Mouse (Mus musculus) layer of hippocampus, adult 2 months (tissue): ENCODE results near the gene E130208F15Rik. TPM values are rescaled to one million over a fixed set of nuclear protein-coding genes. Genes with fewer than 3 reads are reported as not detected.

Experiments
- DNase-seq, 2 experiments: peaks; one replicate each; pipeline ENCODE4 v3.0.0; 2022; ENCODE audit warnings: low spot score in 2 of 2
- H3K27ac ChIP-seq: fragments of 200-600 bp; 2 replicates; pipeline ENCODE4 v1.8.1; 2022
- H3K4me3 ChIP-seq: fragments of 200-600 bp; 2 replicates; pipeline ENCODE4 v1.8.1; 2022; ENCODE audit warnings: mild to moderate bottlenecking
- CTCF ChIP-seq: fragments of 200-600 bp; conservative IDR thresholded peaks from 2 replicates; pipeline ENCODE4 v1.8.1; 2022; ENCODE audit warnings: antibody characterized with exemption, mild to moderate bottlenecking, moderate library complexity
- total RNA-seq, 2 experiments: library from RNA; stranded (reverse); gene quantifications; 2 replicates each; pipeline ENCODE4 v1.2.3; 2021

E130208F15Rik gene
- total RNA-seq, 2 experiments from 2014 or later: 0.41 to 0.81 TPM

DNA sequence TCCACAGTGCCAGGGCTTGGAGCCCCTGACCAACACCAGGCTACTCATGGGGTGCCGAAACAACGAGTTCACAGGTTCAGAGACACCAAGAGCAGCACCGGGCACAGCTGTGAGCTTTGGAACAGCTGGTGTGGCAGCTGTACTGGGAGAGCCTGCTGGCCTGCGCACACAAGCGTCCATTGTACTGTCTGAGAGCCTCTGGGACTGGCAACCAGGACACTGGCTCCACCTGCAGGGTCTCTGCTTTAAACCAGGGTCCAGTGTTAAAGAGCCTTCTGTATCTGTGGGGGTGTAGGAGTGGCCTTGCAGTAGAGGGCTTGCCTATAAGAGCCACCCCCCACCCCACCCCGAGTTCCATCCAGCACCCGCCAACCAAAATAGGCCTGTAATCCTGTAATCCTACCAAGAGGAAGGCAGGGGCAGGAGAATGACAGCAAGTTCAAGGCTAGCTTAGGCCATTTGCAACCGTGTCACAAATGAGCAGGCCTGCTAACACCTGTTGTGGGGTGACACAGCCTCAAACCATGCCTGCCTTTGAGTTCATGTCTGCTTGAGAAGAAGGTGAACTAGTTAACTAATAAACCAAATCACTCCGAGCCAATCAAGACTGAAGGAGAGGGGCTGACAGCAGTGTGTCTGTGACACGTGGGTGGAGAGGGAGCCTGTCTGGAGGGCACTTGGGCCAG lies 31.7 kb upstream of the E130208F15Rik start:
- DNase-seq: no peak
- TF ChIP-seq CTCF: peak; percentile 42
- Histone ChIP-seq H3K4me3 (no peak overlapping the region), H3K27ac (peak overlapping the region; percentile 4; the same call in 1 of the 2 replicates)

DNA sequence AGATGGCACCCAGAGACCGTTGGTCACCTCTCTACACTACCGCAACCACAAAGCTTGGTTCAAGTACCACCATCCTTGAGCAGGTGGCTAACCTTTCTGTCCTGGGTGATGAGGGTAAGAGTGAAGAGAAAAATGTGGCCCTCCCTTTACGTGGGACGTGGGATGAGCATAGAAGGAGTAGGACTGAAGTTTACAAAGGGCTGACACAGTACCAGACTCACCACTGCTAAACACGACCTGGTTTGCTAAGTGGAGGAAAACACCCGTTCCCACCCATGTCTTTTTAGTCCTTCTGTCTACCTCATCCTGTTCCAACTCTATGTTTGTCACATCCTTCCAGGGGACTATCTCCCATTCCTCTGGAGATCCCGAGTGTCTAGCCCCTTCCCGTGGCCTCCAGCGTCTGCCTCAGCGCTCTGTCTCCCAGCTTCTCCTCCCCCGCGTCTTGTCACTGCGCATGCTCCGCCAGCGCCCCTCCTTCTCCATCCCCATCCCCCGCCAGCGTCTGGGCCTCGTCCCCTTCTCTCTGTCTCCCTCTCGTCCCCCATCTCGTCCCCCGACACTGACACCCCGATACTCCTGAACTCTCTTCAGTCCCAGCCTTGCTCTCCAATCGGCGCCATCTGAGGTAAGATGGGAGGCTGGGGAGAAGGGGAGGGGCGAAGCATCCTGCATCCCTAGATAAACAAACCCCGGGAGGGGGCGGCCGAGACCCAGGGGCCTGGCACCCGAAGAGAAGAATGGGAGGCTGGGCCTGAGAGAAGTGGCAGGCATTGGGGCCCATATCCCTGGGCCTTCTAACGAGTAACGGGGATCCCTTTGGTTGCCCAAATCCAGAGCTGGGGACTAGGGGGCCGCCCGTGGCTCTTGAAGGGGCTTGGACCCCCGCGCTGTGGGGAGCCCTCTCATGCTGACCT lies 30.1 kb upstream of the E130208F15Rik start, which contains the start of gene Clip3:
Clip3 (plus strand) TSS at position 514 of the 917 bp plus-strand sequence.
- peak within 1 kb of the TSS; percentile 89 for H3K4me3 ChIP-seq
- TF ChIP-seq CTCF: peak; percentile 20; the same call in 1 of the 2 replicates
- peak; percentile 93 to 94 for DNase-seq
- peak within 1 kb of the TSS; percentile 99 for H3K27ac ChIP-seq

DNA sequence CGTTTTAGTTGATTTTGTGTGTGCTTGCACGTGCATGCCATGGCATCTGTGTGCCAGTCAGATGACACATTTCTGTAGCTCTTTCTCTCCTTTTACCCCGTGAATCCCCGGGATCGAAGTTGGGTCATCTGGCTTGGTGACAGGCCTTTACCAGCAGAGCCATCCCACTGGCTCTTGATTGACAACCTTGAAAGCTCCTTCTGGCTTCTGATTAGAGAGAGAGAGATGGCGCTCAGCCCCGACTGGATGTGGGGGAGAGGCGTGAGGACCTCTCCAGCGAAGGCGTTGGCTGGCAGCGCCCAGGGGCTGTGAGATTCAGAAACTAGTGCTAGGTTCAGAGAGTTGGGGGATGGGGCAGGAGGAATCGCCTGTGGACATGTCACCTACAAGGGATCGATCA lies 27.7 kb upstream of the E130208F15Rik start:
- peak overlapping the region; percentile 27 for H3K4me3 ChIP-seq
- no peak for TF ChIP-seq CTCF
- peak overlapping the region; percentile 75 for H3K27ac ChIP-seq
- DNase-seq: peak in 1 of 2 experiments; percentile 29

DNA sequence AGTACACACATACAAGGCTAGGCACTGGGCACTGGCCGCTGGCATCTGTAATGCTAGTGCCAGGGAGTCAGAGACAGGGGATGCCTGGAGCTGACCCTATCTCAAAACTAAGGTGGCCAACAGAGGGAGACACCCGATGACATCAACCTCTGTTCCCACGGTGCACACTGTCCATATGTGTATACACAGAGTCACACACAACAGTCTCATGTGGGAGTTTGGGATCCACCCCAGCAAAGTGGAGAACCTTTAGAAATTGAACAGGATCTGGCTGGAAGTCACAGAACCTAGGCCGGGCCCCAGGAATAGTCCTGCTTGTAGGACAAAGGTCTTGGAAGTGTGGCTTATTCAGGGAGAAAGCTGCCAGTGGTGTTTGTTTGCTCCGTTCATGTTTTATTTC lies 27.2 kb upstream of the E130208F15Rik start:
- peak overlapping the region; percentile 75 for H3K27ac ChIP-seq

DNA sequence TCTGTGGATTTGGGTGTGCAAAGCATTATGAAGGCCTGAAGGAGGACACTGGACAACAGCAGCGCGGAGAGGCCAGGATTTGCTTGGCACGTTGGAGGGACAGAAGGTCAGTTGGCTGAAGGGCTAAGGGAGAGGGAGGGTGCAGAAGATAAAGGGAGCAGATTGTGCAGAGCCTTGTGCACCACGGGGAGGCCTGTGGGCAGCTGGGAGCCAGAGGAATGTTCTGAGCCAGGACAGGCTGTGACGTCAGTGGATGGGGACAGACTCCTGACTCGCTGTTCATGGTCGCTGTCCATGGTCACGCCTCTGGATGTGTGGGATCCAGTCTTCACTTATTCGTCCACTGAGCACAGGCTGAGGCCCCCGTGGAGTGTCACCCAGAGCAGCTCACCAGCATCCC lies 26.4 kb upstream of the E130208F15Rik start:
- H3K27ac ChIP-seq: peak overlapping the region; percentile 75
- peak in 1 of 2 experiments; percentile 27 for DNase-seq
- H3K4me3 ChIP-seq: no peak overlapping the region
- no peak for TF ChIP-seq CTCF

More for the DNA sequence above, 27.2 kb upstream of the E130208F15Rik start:
- peak; percentile 17 for TF ChIP-seq CTCF
- H3K4me3 ChIP-seq: peak overlapping the region; percentile 27
- no peak for DNase-seq

DNA sequence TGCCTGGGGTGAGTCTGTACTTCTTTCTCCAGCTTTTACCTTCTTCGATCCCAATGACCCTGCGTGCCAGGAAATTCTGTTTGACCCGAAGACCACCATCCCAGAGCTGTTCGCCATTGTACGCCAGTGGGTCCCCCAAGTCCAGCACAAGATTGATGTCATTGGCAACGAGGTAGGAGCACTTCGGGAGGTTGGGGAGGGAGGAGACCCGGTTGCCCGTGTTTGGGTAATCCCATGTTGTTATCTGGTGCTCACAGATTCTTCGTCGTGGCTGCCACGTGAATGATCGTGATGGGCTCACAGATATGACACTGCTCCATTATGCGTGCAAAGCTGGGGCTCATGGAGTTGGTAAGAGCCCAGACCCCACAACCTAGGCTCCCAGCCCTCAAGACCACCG lies 24.7 kb upstream of the E130208F15Rik start:
- Histone ChIP-seq H3K4me3 (no peak overlapping the region), H3K27ac (no peak overlapping the region)
- no peak for TF ChIP-seq CTCF
- DNase-seq: no peak

DNA sequence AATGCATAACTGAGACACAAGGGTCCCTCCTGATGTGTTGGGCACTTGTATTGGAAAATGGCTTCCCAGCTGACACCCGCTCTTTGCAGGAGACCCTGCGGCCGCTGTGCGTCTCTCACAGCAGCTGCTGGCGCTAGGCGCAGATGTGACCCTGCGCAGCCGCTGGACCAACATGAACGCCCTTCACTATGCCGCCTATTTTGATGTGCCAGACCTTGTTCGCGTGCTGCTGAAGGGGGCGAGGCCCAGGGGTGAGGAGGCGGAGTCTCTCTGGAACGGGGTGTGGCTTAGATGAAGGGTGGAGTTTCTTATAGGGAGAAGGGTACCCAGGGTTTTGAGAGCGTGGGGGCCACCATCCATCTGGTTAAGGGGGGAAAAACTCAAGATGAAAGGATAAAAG lies 24.3 kb upstream of the E130208F15Rik start:
- TF ChIP-seq CTCF: no peak

DNA sequence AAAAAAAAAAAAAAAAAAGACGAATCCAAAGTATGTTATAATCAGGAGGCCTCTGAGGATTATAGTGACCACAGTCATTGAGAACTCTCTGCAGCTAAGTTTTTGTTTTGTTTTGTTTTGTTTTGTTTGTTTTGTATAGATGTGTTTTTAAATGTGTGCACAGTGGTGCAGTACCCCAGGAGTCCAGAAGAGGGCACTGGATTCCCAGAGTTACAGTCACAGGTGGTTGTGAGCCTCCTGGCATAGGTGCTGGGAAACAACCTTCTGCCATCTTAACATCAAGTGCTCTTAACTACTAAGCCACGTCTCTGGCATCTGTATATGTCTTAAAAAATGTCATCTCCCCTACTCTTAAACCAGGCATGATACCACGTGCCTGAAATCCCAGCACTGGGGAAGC lies 20.6 kb upstream of the E130208F15Rik start:
- Histone ChIP-seq H3K4me3 (no peak overlapping the region), H3K27ac (no peak overlapping the region)
- TF ChIP-seq CTCF: peak; percentile 82
- no peak for DNase-seq

More for the DNA sequence above, 24.3 kb upstream of the E130208F15Rik start:
- Histone ChIP-seq H3K4me3 (no peak overlapping the region), H3K27ac (no peak overlapping the region)
- DNase-seq: no peak

DNA sequence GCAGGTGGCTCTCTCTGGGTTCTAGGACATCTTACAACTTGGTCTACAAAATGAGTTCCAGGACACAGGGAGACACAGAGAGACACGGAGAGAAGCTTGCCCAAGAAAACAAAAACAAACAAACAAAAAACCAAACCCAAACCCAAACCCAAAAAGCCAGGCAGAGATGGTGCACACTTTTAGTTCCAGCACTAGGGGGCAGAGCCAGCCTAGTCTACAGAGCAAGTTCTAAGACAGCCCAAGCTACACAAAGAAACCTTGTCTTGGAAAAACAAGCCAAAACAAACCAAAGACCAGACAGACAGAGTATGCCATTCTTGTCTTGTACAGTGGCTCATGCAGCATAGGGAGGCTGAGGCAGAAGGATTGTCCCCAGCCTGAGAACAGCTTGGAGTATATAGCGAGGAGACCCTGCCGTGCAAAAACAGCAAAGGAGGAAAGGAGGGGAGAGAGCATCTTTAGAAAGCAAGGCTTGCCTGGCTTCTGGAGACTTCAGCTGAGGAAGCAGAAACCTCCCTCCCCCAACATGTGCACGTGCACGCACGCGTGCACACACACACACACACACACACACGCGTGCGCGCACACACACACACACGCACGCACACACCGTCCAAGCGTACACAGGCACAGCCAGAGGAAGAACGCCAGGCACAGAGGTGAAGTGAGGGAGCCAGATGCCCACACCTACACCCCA lies 15.3 kb upstream of the E130208F15Rik start:
- DNase-seq: no peak
- Histone ChIP-seq H3K4me3 (no peak overlapping the region), H3K27ac (no peak overlapping the region)
- peak; percentile 76 for TF ChIP-seq CTCF

DNA sequence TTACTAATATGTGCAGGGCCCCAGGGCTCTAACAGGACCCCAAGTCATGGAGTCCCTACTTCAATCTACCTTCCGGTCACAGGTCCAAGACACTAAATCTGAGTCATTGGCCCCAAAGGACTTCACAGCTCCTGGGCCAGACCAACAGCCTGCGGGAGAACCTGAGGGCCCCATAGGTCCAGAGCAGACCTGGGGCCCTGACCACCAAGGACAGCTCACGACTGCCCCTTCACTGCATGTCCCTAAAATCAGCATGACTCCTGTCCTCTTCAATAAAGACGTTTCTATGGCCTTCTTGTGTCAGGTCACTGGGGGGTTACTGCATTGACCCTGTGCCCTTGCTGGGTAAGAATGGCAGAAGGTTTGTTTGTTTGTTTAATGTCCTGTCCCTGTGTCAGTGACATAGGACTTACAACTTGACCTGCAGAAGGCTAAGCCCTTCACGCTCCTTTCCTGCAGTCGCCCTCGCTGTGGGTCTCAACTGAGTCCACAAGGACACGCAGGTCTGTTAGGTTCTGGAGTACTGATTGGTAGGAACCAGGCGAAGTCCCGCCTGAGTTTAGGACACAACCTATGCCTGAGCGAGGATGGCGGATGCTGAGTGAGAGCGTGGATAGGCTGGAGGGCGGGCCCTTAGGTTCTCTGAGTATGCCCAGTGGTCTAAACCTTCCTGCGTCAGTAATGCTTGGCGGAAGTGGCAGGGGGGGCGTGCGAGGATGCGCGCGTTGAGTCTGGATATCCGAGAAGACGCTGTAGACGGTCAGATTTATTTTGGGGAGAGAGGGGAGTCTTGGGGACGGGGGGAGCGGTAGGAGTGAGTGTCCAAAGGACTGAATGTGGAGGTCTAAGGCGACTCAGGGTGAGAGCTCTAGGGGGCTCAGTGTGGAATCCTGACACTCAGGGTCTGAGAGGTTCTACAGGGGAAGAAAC lies 13.2 kb upstream of the E130208F15Rik start, which contains the start of gene Alkbh6:
Alkbh6 (plus strand) TSS at position 642 of the 930 bp plus-strand sequence.
- TF ChIP-seq CTCF: no peak
- Histone ChIP-seq H3K4me3 (peak within 1 kb of the TSS; percentile 84), H3K27ac (peak within 1 kb of the TSS; percentile 94)
- peak; percentile 95 to 98 for DNase-seq

DNA sequence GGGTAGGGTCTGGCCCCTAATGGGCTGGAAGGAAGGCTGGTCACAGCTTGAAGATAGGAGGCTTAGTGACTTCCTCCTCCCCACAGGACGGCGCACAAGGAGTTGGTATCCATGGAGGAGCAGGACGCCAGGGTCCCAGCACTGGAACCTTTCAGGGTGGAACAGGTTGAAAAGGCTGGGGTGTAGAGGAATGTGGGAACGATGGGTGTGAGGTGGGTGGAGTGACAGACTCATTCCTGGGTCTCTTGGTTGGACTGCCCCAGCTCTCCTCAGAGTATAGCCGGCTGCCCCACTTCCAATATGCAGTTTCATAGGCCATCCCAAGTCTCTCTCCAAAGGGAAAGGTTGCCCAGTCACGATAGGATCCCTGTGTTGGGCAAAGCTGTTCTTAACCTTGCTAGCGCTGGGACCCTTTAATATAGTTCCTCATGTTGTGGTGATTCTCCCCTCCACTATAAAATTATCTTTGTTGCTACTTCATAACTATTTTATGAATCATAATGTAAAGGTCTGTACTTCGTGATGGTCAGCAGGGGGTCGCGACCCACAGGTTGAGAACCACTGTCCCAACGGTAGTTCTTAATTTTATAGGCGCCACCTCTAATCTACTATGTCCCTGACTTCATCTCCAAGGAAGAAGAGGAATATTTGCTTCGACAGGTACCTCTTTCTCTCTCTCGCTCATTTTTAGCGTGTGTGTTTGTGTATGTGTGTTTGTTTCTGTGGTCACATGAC lies 12.0 kb upstream of the E130208F15Rik start:
- Histone ChIP-seq H3K4me3 (peak overlapping the region; percentile 84), H3K27ac (no peak overlapping the region)
- no peak for DNase-seq
- TF ChIP-seq CTCF: no peak
